Mouse (Mus musculus) lung, adult 2 months (tissue): ENCODE results near the gene Macrod2.

Source experiments
- CTCF ChIP-seq: fragments of 200-500 bp; IDR thresholded peaks from 2 replicates; pipeline ENCODE4 v1.5.1; 2011; ENCODE audit warnings: mild to moderate bottlenecking, low read length, control low read depth; ENCODE audit not compliant: insufficient read depth
- POLR2A ChIP-seq: fragments of 200-500 bp; IDR thresholded peaks from 2 replicates; pipeline ENCODE4 v1.6.1; 2011; ENCODE audit warnings: low read depth, mild to moderate bottlenecking, control low read depth, low read length, borderline replicate concordance; ENCODE audit errors: extremely low read depth

DNA sequence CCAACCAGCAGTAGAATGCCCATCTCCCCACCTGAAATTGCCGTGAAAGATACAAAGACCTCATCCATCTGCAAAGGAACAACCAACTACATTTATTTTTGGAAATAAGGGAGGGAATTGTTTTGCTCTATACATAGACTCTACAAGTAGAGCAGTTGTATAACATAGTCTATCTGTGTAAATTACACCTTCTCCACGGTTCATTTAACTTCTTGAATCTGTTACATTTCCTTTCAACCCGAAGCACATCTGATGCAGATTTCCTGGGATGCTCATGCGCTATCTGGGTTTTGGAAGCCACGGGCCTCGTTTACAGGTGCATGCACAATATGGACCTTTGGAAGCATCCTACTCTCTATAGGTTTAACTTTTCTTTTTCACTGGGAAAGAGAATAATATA is 175.8 kb downstream of the Macrod2 start:
- TF ChIP-seq POLR2A (no peak), CTCF (no peak)
